Mouse (Mus musculus): ENCODE data around the gene Siah1a. TPM values are rescaled to one million over a fixed set of nuclear protein-coding genes. Genes with fewer than 3 reads are reported as not detected.

Siah1a gene
- polyA plus RNA-seq, 1 experiment from 2014 or later = 41.6 TPM

- Histone ChIP-seq H3K36me3 (peaks cover 41% of the 10 kb centered on the region), H3K27ac (no peak overlapping the region), H3K4me3 (no peak overlapping the region), H3K27me3 (no peaks in the 10 kb centered on the region), H3K9me3 (no peaks in the 10 kb centered on the region), H3K4me1 (no peaks in the 10 kb centered on the region; the same call in 1 of the 2 replicates), H3K9ac (no peak overlapping the region), H3K4me2 (no peak overlapping the region)
- ATAC-seq (ENCODE audit: insufficient number of reproducible peaks, low FRiP score, low TSS enrichment, low read depth) = no peak
- WGBS = 87% methylated on average over 6 of the region's 6 CpGs
These were observed 24.8 kb downstream of the Siah1a start for GRCm38 (mm10) chr8:86720756-86721459.

- 78% methylated on average over 1 of the region's 1 CpGs for WGBS
These were observed 26.4 kb downstream of the Siah1a start for GRCm38 (mm10) chr8:86719368-86719767.

GRCm38 (mm10) chr8:86718332-86718994 is 27.3 kb downstream of the Siah1a start:
- no peaks in the 10 kb centered on the region; the same call in 1 of the 2 replicates for H3K4me1 ChIP-seq
- no peaks in the 10 kb centered on the region for H3K9me3 ChIP-seq
- H3K27ac ChIP-seq = no peak overlapping the region
- ATAC-seq (ENCODE audit: insufficient number of reproducible peaks, low FRiP score, low TSS enrichment, low read depth) = no peak
- WGBS = 81% methylated on average over 2 of the region's 2 CpGs
- no peak overlapping the region for H3K9ac ChIP-seq
- no peak overlapping the region for H3K4me3 ChIP-seq
- H3K27me3 ChIP-seq = no peaks in the 10 kb centered on the region
- no peak overlapping the region for H3K4me2 ChIP-seq
- peaks cover 53% of the 10 kb centered on the region for H3K36me3 ChIP-seq

More at GRCm38 (mm10) chr8:86719368-86719767, 26.4 kb downstream of the Siah1a start:
- Histone ChIP-seq H3K4me3 (no peak overlapping the region), H3K4me1 (no peaks in the 10 kb centered on the region; the same call in 1 of the 2 replicates), H3K9me3 (no peaks in the 10 kb centered on the region), H3K27ac (no peak overlapping the region), H3K9ac (no peak overlapping the region), H3K27me3 (no peaks in the 10 kb centered on the region), H3K4me2 (no peak overlapping the region), H3K36me3 (peaks cover 51% of the 10 kb centered on the region)
- no peak for ATAC-seq (ENCODE audit: insufficient number of reproducible peaks, low FRiP score, low TSS enrichment, low read depth)

GRCm38 (mm10) chr8:86713407-86714188 is 32.1 kb downstream of the Siah1a start:
- no peak overlapping the region for H3K27ac ChIP-seq
- H3K4me1 ChIP-seq = no peaks in the 10 kb centered on the region; the same call in 1 of the 2 replicates
- no peaks in the 10 kb centered on the region for H3K27me3 ChIP-seq
- peaks cover 45% of the 10 kb centered on the region for H3K36me3 ChIP-seq
- no peak overlapping the region for H3K4me2 ChIP-seq
- no peak for ATAC-seq (ENCODE audit: insufficient number of reproducible peaks, low FRiP score, low TSS enrichment, low read depth)
- 83% methylated on average over 14 of the region's 14 CpGs for WGBS
- H3K9ac ChIP-seq = no peak overlapping the region
- no peak overlapping the region for H3K4me3 ChIP-seq
- no peaks in the 10 kb centered on the region for H3K9me3 ChIP-seq

- H3K27ac ChIP-seq = no peak overlapping the region
- no peak for ATAC-seq (ENCODE audit: insufficient number of reproducible peaks, low FRiP score, low TSS enrichment, low read depth)
- WGBS = 87% methylated on average over 3 of the region's 3 CpGs
- H3K4me1 ChIP-seq = no peaks in the 10 kb centered on the region
- no peak overlapping the region for H3K4me2 ChIP-seq
- no peaks in the 10 kb centered on the region for H3K27me3 ChIP-seq
- H3K9ac ChIP-seq = no peak overlapping the region
- H3K9me3 ChIP-seq = no peaks in the 10 kb centered on the region
- H3K4me3 ChIP-seq = no peak overlapping the region
- peaks cover 36% of the 10 kb centered on the region for H3K36me3 ChIP-seq
These were observed 33.1 kb downstream of the Siah1a start for GRCm38 (mm10) chr8:86712594-86712993.

GRCm38 (mm10) chr8:86707873-86708272 is 37.9 kb downstream of the Siah1a start:
- no peaks in the 10 kb centered on the region for H3K4me1 ChIP-seq
- no peaks in the 10 kb centered on the region for H3K27me3 ChIP-seq
- WGBS = 73% methylated on average over 4 of the region's 4 CpGs
- H3K27ac ChIP-seq = no peak overlapping the region
- peaks cover 17% of the 10 kb centered on the region for H3K36me3 ChIP-seq
- ATAC-seq (ENCODE audit: insufficient number of reproducible peaks, low FRiP score, low TSS enrichment, low read depth) = no peak
- H3K9me3 ChIP-seq = no peaks in the 10 kb centered on the region
- H3K9ac ChIP-seq = no peak overlapping the region
- no peak overlapping the region for H3K4me2 ChIP-seq
- H3K4me3 ChIP-seq = no peak overlapping the region

GRCm38 (mm10) chr8:86706756-86707155 is 39.0 kb downstream of the Siah1a start:
- H3K27me3 ChIP-seq = no peaks in the 10 kb centered on the region
- no peak overlapping the region for H3K4me2 ChIP-seq
- WGBS = 72% methylated on average over 5 of the region's 5 CpGs
- H3K4me3 ChIP-seq = no peak overlapping the region
- no peak overlapping the region for H3K9ac ChIP-seq
- no peaks in the 10 kb centered on the region for H3K4me1 ChIP-seq
- no peaks in the 10 kb centered on the region for H3K9me3 ChIP-seq
- H3K27ac ChIP-seq = no peak overlapping the region
- ATAC-seq (ENCODE audit: insufficient number of reproducible peaks, low FRiP score, low TSS enrichment, low read depth) = no peak
- H3K36me3 ChIP-seq = peaks cover 17% of the 10 kb centered on the region

GRCm38 (mm10) chr8:86705317-86705716 is 40.4 kb downstream of the Siah1a start:
- 73% methylated on average over 3 of the region's 3 CpGs for WGBS
- H3K9me3 ChIP-seq = no peaks in the 10 kb centered on the region
- H3K4me1 ChIP-seq = no peaks in the 10 kb centered on the region
- H3K4me3 ChIP-seq = no peak overlapping the region
- no peak overlapping the region for H3K4me2 ChIP-seq
- no peak overlapping the region for H3K9ac ChIP-seq
- peaks cover 17% of the 10 kb centered on the region for H3K36me3 ChIP-seq
- no peaks in the 10 kb centered on the region for H3K27me3 ChIP-seq
- ATAC-seq (ENCODE audit: insufficient number of reproducible peaks, low FRiP score, low TSS enrichment, low read depth) = no peak
- H3K27ac ChIP-seq = no peak overlapping the region

- Histone ChIP-seq H3K4me2 (no peak overlapping the region), H3K27me3 (no peaks in the 10 kb centered on the region), H3K4me3 (no peak overlapping the region), H3K36me3 (0 out of 2 replicates have a peak, but pooled peaks cover 7% of the 10 kb centered on the region), H3K9ac (no peak overlapping the region), H3K27ac (no peak overlapping the region), H3K9me3 (no peaks in the 10 kb centered on the region), H3K4me1 (no peaks in the 10 kb centered on the region)
- WGBS = 89% methylated on average over 3 of the region's 3 CpGs
- no peak for ATAC-seq (ENCODE audit: insufficient number of reproducible peaks, low FRiP score, low TSS enrichment, low read depth)
These were observed 43.3 kb downstream of the Siah1a start for GRCm38 (mm10) chr8:86702453-86702852.

GRCm38 (mm10) chr8:86699471-86699870 is 46.3 kb downstream of the Siah1a start:
- Histone ChIP-seq H3K27ac (no peak overlapping the region), H3K4me1 (no peaks in the 10 kb centered on the region), H3K4me2 (no peak overlapping the region), H3K36me3 (0 out of 2 replicates have a peak, but pooled peaks cover 5% of the 10 kb centered on the region), H3K4me3 (no peak overlapping the region), H3K9ac (no peak overlapping the region), H3K9me3 (no peaks in the 10 kb centered on the region), H3K27me3 (no peaks in the 10 kb centered on the region)
- no peak for ATAC-seq (ENCODE audit: insufficient number of reproducible peaks, low FRiP score, low TSS enrichment, low read depth)
- 87% methylated on average over 12 of the region's 12 CpGs for WGBS

- Histone ChIP-seq H3K27me3 (no peaks in the 10 kb centered on the region), H3K4me1 (no peaks in the 10 kb centered on the region), H3K4me2 (no peak overlapping the region), H3K9me3 (no peaks in the 10 kb centered on the region), H3K27ac (no peak overlapping the region), H3K4me3 (no peak overlapping the region), H3K36me3 (0 out of 2 replicates have a peak, but pooled peaks cover 5% of the 10 kb centered on the region), H3K9ac (no peak overlapping the region)
- no peak for ATAC-seq (ENCODE audit: insufficient number of reproducible peaks, low FRiP score, low TSS enrichment, low read depth)
- WGBS = 87% methylated on average over 1 of the region's 1 CpGs
These were observed 46.8 kb downstream of the Siah1a start for GRCm38 (mm10) chr8:86698811-86699421.
